Mouse (Mus musculus): ENCODE measurements around the gene Gtf2i.

DNA sequence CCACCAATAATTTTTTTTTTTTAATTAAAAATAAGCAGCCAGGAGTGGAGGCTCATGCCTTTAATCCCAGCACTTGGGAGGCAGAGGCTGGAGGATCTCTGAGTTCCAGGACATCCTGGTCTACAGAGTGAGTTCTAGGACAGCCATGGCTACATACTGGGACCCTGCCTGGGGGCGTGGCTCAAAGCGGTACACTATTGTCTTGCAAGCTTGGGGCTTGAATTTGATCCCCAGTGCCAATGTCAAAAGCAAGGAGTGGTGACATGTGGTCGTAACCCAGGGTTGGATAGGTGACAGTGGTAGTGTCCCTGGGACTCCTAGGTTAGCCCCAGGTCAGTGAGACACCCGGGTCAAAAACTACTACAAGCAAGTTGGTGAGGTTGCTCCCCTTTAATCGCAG is 27.2 kb upstream of the Gtf2i start:
- TF ChIP-seq EP300 (IDR thresholded peaks at IDR 0.05; ENCODE audit: low read length) (no peak), CTCF (conservative IDR thresholded peaks at IDR 0.05 in 1 of 2, IDR thresholded peaks at IDR 0.05 in 1 of 2; ENCODE audit: low read depth in 2 of 2, low read length in 2 of 2) (no peak), MAX (IDR thresholded peaks at IDR 0.05; ENCODE audit: low read length) (no peak), CHD2 (IDR thresholded peaks at IDR 0.05; ENCODE audit: low read length) (no peak)

Data from CH12.LX (cell line).